Mouse (Mus musculus): ENCODE data around the gene Aaas.

Aaas gene

GRCm38 (mm10) chr15:102350138-102350941, at the start of gene Aaas:
Gene Aaas, minus strand, starts transcription at chr15:102350771.
- peak; percentile 97 for DNase-seq

DNA sequence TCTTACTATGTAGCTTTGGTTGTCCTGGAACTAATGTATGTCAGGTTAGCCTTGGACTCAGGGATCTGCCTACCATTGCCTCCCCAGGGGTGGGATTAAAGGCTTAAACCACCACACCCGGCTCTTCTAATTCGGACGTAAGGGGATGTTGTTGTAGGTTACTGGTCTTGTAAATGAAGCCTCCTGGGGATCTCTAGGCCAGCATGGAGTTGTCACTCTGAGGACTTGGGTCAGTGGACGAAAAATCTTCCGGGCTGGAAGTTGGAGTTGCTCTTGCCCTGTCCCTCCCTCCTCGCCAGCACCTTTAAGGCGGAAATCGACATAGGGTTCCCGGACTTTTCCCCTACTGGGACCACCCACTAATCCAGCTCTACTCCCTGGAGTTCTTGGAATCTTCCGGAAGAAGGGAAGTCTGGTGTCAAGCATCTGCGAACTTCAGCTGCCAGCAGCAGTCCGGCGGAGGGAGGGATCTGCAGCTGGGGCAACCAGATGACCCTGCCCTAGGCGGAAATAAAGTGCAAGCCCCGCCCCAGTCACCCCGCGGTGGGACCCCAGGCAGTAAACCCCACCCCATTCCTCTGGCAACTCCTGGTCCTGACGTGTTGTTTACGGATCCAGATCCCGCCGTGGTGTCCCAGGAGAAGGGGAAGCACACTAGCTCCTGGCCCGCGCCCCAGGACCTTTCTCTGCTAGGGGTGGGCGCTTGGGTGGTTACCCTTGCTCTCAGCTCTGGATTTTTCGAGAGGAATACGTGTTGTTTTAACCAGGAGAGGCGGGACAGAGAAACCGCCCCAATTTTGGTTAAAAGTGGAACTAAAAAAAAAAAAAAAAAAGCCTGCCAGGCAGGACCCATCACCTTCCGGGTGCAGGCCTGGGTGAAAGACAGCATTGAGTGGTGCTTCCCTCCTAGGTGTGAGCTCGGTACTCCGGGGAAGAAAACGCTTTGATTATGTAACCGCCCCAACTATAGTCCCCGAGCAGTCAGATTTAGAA, 49.0 kb upstream of the Aaas start:
- DNase-seq, result peak; percentile 34

- no peak for DNase-seq
Observed at GRCm38 (mm10) chr15:102398629-102399028, 48.1 kb upstream of the Aaas start.

- no peak for DNase-seq
Observed at GRCm38 (mm10) chr15:102395061-102395460, 44.5 kb upstream of the Aaas start.

DNA sequence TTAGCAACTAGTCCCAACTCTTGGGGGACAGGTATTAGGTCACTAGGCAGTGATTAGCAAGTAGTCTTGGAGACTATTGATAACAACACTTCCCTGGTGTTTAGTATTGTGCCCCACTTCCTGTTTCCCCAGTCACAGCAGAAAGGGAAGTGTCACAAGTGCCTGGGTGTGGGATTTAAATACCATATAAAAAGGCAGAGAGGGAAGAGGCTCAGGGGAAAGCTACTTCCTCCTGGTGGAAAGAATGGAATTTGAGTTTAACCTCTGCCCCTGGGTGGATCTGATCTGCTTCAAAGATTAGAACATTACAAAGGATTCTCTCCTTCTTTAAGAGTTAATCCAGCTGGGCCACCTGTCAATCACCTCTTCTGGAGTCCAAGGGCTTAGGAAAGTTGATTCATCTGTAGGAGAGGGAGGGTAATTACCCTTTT, 43.0 kb upstream of the Aaas start:
- no peak for DNase-seq

DNA sequence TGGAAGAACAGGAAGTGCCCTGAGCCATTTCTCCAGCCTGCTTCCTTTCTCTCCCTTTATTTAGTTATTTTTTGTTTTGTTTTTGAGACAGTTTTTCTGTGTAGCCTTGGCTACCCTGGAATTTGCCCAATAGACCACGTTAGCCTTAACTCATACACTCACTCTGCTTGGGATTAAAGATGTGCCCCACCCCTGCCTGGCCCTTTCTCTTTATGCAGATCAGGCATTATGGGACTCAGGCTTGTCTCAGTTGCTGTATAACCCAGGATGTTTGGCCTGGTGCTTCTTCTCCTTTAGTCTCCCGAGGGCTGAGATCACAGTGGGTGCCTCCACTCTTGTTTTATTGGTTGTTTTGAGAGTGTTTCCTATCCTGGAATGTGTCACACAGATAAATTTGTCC, 41.9 kb upstream of the Aaas start:
- DNase-seq, result no peak

- no peak for DNase-seq
Observed at GRCm38 (mm10) chr15:102388942-102389341, 38.4 kb upstream of the Aaas start.

DNA sequence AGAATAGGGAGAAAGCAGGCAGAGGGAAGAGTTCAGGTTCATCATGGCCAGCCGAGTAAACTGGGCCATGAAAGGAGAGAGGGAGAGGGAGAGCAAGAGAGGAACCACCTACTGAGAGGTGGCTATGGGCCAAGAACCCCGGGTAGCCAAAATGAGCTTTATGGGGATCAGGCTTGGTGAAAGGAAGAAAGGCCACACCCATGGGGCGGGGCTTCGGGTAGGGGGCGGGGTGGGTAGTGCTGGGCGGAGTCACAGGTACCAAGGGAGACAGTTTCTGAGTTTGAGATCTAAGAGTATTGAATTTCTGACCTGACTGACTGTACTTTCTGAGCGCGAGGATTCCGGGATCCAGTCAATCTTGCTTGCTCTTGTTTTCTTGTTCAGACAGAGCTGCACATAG, 36.1 kb upstream of the Aaas start:
- DNase-seq, result no peak

GRCm38 (mm10) chr15:102383671-102384070, 33.1 kb upstream of the Aaas start:
- no peak for DNase-seq

- DNase-seq, result peak; percentile 88
Observed at GRCm38 (mm10) chr15:102381575-102381974, 31.0 kb upstream of the Aaas start.

DNA sequence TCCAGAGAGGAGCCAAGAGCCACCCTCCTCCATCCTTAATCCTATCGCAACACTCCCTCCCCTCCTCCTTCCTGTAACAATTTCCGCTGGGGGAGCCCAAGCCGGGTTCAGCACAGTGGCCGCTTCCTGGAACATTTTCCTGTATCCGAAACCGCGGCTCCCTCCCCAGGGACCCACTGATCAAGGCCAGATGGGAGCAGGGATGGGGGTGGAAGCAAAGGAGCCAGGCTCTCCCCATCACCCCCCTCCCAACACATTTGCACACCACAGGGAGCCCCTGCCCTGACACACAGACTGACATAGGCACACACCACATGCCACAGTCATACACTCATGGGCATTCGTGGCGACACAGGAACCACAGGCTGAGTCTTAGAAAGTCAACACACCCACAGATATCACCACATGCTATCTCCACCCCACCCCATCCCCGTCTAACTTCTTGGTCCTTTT, 27.3 kb upstream of the Aaas start:
- no peak for DNase-seq

GRCm38 (mm10) chr15:102377163-102377543, 26.6 kb upstream of the Aaas start:
- DNase-seq, result peak; percentile 82

- no peak for DNase-seq
Observed at GRCm38 (mm10) chr15:102376453-102377162, 26.0 kb upstream of the Aaas start.

DNA sequence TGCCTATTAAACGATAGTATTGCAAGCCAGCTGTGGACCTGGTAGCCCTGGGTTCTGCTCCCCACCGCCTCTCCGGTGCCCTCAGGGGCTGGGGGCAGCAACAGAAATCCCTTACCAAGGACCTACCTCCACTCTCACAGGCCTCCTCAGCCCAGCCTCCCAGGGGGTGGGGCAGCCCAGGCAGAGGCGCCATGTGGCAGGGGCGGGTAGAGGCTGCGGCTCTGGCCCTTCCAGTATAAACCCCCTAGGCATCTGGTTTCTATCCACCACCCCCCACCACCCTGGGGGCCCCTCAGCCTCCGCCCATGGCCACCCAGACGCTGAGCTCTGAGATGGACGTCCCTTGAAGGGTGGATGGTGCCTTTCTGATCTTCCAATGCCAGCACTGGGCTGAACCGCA, 20.2 kb upstream of the Aaas start:
- DNase-seq, result no peak

DNA sequence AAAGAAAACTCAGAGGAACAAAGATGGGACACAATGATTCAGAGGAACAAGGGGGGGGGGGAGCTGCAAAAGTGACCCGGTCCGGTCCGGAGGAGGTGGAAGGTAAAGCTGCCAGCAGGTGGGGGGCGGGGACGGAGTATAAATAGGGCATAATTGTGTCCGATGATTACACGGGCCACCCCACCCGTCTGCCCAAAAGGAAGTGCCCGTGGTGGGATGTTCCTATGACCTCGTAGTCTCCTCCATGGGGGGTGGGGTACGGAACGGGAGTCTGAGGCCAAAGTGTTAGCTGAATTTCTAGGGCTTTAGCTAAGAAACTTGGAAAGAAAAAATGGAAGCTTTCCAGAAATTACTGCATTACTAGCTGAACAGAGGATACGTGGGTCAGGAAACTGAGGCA, 19.4 kb upstream of the Aaas start:
- no peak for DNase-seq

- DNase-seq, result no peak
Observed at GRCm38 (mm10) chr15:102366733-102367344, 16.3 kb upstream of the Aaas start, which contains the start of gene Sp7. Gene Sp7, minus strand, starts transcription at chr15:102367182.

DNA sequence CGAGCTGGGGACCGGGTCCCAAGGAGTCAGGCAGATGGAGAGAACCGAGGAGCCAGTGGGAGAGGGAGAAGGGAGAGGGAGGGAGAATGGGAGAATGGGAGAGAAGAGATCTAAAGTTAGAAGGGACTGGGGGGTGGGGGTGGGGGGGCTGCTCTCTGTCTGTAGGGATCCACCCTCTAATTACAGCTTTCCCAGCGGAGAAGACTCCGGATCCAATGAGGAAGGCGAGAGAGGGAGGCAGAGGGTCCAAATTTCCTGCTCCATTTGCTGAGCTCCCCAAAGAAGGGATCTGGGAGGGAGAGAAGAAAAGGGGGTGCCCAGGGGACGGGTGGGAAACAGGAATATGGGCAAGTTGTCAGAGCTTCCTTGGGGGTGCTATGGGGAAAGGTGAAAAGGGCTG, 15.7 kb upstream of the Aaas start:
- no peak for DNase-seq

DNA sequence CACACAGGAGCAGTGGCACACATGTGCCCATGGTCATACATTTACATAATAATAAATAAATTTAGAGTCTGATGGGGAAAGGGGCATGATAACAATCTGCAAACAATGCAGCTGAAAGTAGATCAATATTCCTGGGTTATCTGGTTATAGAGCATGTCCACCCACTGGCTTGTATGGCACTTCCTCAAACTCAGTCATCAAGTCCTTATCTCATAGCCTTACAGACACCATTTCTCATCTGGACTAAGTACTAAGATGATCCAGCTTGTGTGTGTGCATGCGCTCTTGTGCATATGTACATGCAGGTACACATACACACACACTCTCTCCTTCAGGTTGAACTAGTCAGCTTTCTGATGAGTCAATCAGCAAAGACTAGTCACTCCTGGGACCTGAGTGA, 14.1 kb upstream of the Aaas start:
- no peak for DNase-seq

DNA sequence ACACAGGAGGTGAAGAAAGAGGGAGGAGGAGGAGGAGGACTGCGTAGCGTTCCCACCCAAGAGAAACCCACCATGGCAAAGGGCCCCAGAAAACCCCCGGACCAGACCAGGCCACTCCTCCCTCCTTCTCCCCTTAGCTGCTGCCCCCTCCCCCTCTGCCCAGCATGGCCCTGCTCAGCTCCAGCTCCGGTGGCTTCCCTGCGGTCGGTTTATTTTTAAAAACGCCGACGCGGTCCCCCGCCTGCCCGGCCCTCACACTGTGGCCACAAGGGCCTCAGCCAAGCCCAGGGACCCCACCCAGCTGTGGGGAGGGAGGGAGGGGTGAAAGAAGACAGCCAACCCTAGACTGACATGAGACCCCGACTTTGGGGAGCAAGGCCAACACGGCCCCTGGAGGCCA, 12.1 kb upstream of the Aaas start:
- DNase-seq, result no peak

DNA sequence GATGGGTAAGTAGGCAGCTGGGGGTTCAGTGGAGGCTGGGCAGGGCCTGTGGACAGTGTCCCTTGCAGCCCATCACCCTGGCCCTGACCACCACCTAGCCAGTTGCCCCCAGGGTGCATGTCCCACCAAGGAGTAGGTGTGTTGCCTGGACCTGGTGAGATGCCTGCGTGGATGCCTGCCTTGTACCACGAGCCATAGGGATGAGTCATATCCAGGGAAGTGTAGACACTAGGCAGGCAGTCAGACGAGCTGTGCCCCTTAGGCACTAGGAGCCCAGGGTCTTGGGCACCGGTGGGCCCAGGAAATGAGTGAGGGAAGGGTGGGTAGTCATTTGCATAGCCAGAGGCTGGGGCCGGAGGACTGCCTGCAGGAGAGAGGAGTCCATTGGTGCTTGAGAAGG, 8.3 kb upstream of the Aaas start:
- DNase-seq, result no peak

DNA sequence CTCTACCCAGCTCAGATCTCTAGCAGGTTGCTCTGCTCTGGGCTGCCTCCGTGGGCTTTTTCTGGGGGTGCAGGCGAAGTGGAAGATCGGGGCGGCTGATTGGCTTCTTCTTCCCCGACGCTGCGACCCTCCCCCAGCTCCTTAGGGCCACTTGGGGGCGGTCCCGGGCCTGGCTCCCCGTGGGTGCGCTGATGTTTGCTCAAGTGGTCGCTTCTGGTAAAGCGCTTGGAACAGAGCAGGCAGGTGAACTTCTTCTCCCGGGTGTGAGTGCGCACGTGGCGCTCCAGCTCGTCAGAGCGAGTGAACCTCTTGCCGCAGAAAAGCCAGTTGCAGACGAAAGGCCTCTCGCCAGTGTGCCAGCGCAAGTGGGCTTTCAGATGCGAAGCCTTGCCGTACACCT, 7.6 kb upstream of the Aaas start:
- no peak for DNase-seq

- no peak for DNase-seq
Observed at GRCm38 (mm10) chr15:102356501-102357325, 6.1 kb upstream of the Aaas start.
